Mouse (Mus musculus) fibroblast of lung, adult 2 months (primary cell): ENCODE measurements around the gene Chka.

Experiments used
- DNase-seq: peaks from one replicate; pipeline ENCODE4 v3.0.0-alpha.2; 2011; ENCODE audit warnings: low read depth

The Chka gene

DNA sequence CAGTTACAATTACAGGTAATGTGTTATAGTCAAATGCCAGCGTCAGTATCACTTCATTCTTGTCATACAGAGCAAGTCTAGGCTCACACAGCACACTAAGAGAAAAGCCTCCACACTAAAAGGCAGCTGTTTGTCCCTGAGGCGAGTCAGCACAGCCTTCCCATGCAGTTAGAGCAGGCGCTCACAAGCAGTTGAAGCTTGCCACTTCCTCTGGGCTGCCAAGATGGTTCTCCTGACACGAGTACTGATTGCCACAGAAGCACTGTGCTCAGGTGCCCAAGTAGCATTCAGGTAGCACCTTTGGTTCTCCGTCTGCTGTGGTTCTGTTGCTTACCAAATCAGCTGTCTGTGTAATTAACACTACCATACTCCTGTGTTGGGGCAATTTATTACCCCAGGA lies 37.5 kb downstream of the Chka start:
- no peak for DNase-seq

DNA sequence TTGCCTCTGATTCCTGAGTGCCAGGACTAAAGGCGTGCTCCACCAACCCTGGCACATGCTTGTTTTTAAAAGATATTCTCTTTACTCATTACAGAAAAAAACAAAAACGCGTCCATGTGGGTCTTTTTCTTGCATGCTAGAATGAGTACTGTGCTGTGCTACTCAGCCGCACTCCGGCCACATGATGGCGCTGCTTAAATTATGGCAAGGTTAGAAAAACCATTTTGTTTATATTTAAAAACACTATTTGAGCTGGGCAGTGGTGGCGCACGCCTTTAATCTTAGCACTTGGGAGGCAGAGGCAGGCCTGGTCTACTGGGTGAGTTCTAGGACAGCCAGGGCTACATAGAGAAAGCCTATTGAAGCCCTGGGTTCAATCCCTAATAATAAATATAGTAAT lies 38.6 kb downstream of the Chka start:
- DNase-seq = no peak

DNA sequence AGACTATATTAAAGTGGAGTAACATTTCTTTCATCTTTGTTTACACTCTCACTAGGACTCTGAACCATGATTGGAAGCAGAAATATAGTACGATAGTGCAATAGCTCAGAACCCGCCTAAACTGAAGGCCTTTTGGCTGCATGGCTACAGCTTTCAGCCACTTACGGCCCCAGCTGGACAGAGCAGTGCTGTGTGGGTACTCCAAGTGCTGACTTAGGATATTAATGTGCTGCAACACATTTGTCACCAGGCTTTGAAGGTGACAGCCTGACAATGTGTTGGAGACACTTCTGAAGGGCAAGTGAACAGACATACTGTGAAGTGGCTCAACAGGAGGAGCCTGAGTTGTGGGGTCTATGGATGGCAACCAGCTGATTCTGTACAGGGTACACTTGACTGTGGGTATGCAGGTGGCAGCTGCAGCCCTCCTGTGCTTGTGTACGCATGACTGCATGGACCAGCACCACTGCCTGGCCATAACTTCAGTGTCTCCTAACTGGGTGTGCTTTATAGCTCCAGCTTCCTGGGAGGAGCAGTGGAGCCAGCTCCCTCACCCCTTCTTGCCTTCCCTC lies 42.1 kb downstream of the Chka start:
- no peak for DNase-seq

DNA sequence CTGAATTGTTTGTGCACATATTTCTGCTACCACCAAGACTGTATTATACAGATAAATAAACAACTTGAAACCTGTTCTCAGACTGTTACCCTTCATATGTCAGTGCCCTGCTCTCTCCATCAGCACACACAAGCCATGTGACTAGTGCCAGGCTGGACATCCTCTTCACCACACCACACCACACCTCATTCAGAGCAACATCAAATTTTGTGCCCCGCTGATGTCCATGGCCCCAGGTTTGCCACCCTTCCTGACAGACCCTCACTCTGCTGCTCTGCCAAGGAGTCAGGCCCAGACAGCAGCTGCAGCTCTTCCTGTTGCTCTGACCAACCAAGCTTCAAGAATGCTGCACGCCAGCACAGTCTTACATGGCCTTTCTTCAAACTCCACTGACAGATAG lies 42.7 kb downstream of the Chka start:
- DNase-seq = no peak

DNA sequence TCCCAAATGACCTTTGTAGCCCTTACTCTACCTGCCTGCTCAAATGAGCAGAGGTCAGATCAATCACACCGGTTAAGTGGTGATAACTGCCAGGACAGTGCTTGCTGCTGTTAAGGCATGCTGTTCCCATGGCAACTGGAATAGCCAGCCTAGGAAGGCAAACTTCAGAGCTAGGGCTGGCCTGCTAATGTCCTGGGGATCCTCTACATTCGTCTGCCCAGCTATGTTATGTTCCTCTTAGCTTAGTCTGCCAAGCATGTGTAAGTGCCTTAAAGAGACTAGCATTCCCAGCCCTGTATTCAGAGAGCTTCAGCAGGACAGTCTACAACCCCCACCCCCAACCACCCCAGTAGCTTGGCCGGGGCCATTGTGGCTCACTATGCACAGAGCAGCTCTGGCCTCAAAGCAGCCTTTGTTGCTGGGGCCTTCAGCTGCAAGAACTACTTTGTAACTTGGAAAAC lies 43.6 kb downstream of the Chka start:
- no peak for DNase-seq

DNA sequence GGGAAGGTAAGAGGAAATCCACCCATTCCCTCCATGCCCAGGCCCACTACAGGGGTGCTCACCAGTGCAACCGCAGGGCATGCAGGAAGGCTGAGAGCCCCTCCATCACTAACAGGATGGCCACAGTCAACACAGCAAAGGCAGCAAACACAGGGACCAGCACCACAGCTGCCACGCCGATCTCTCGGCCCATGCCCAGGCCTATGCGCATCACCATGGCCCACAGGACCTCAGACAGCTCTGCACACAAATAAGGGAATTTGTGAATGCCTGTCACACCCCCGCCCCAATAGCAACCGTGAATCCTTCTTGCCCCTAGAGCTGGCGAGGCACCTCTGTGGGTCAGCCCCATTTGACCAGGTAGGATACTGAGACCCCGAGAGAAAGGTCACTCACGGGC lies 44.6 kb downstream of the Chka start:
- no peak for DNase-seq

DNA sequence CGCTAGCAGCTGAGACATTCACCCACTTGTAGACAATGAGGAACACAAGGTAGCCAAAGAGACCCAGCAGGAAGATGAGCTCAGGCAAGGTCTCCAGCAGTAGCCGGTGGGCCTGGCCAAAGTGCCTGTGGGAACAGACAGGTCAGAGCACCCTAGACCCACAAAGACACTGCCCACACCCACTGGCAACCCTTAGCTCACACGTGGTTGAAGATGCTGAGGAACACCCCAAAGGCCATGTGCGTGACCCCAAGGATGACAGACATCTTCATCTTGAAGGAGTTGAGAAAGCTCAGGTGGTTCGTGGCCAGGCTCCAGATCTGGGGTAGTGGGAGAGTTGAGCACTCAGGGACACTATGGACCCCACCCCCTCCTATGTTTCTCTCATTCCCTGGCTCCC lies 46.0 kb downstream of the Chka start:
- no peak for DNase-seq

DNA sequence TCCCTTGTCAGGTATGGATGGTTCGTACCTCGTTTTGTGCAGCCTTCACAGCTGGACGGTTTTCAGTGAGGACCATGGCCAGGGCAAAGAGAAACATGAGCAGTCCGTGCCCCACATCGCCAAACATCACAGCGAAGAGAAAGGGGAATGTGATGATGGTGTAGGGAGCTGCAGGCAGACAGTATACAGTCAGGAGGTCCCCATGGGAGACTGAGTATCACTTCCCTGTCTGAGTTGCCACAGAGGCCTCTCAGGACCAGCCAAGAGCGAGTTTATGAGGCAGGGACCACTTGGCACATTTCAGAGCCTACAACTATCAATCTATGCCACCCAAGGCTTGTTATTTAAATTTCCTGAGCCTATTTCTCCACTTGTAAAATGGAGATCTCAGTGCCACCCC lies 47.4 kb downstream of the Chka start:
- no peak for DNase-seq

DNA sequence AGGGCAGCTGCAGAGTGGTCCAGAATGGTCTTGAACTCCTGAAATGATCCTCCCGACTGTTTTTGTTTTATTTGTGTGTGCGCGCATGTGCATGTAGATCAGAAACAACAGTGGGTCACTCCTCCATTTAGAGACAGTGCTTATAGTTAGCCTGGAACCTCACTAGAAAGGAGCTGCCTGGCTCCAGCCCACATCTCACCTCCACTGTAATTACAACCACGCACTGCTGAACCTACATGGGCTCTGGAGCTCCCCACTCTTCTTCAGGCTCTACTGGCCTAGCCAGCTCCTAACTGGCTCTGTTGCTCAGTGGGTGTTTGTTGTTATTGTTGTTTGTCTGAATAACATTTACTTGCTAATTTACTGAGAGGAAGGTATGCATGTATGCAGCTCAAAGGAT lies 48.0 kb downstream of the Chka start:
- no peak for DNase-seq

DNA sequence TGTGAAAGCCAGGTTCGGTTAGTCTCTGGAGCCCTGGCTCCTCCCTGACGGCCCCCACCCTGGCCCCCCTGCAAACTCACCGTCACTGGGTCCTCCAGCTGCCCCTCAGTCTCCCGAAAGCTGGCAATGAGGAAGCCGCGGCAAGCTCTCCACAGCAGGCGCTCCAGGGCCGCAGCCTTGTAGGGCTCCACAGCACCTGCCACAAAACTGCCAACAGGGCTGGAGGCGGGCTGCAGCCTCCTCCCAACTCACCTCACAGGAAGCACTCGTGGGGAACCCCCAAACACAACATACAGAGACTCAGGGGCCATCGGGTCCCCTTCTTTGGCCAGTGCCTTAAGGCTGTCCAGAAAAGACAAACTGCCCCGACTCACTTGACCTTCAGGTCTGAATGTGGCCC lies 51.4 kb downstream of the Chka start:
- DNase-seq = no peak

DNA sequence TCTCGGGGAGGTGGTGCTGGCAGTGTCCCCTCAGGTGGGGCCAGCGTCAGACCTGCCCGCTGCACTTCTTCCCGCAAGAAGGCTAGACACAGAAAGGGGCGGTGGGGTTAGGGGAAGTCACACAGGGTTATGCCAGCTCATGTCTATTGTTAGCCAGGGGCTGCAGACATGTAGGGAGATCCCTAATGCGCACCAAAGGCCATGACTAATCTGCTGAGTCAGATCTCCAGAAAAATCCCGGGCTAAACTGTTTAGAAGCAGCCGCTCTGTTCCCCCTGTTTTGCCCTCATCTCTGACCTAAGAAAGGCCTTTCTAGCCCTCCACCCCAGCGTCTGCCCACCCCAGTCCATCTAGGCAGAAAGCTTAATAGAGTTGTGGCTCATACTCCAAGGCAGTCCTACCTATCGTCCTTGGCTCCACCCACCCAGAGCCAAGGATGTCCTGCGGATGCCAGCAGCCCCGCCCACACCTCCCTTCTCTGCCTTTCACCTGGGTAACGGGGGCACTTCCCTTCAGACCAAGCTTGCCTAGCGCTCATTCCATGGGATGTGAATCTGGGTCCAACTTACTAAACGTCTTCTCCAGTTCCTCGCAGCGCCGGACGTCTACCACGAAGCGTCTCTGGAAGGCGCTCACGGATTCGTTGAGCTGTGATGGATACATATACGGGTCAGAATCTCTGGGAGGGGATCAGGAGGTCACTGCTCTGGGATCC lies 52.2 kb downstream of the Chka start:
- DNase-seq = no peak

DNA sequence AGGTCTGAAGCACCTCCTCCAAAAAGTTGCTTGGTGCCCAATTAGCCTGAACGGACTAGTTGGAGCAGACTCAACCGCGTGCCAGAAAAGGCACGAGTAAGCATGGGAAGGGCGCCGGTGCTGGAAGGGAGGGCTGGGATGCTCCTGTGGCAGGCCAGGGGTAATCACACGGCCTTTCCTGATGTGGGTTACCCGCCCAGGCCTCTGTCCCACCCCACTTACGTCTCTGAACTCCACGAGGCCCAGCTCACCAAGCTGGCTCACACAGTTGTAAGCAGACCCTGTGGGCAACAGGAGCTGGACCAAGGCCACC lies 52.7 kb downstream of the Chka start:
- DNase-seq = no peak

DNA sequence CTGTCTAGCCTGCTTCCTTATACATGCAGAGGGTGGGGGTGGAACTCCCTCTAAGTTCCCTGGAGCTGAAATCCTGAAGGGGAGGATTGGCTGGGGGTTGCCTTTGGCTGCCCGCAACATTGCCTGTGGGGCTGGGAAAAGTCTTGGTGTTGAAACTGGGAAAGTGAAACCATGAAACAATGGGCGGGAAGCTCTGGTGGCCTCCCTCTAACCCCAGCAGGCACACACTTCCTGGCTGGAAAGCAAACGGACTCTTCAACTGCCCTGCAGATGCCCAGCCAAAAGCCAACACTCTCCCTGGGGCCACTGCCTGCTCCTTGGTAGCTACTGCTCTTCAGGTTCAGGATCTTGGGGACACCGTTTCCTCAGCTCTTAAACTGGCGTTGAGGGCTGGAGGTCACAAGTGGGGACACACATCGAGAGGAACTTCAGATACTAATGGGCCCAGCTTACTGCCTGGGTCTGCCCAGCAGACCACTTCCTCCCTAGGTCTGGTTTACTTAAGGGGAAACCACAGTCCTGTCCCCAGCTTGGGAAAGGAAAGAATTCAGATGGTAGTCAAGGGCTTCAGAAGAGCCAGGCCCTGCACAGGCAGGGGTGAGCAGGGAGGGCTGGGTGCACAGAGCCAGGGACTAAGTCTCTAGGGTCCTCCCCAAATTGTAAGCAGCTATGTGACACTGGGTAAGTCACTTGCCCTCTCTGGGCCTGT lies 53.8 kb downstream of the Chka start:
- no peak for DNase-seq

DNA sequence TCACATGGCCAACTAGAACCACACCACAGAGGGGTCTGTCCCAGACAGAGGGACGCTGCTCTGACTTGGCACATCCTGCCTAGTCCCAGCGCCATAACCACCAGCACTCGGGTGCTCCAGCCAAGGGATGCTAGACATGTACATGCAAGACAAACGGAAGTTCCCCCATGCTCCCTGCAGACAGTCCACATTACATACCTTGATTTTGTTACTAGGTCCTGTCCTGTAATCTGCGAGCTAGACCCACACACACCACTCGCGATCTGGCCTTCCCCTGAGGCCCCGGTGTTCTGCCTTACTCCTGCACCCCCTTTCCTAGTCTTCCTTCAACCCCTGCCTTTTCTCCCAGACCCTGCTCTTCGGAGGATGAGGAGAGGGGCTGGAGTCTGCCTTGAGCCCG lies 54.8 kb downstream of the Chka start:
- no peak for DNase-seq

DNA sequence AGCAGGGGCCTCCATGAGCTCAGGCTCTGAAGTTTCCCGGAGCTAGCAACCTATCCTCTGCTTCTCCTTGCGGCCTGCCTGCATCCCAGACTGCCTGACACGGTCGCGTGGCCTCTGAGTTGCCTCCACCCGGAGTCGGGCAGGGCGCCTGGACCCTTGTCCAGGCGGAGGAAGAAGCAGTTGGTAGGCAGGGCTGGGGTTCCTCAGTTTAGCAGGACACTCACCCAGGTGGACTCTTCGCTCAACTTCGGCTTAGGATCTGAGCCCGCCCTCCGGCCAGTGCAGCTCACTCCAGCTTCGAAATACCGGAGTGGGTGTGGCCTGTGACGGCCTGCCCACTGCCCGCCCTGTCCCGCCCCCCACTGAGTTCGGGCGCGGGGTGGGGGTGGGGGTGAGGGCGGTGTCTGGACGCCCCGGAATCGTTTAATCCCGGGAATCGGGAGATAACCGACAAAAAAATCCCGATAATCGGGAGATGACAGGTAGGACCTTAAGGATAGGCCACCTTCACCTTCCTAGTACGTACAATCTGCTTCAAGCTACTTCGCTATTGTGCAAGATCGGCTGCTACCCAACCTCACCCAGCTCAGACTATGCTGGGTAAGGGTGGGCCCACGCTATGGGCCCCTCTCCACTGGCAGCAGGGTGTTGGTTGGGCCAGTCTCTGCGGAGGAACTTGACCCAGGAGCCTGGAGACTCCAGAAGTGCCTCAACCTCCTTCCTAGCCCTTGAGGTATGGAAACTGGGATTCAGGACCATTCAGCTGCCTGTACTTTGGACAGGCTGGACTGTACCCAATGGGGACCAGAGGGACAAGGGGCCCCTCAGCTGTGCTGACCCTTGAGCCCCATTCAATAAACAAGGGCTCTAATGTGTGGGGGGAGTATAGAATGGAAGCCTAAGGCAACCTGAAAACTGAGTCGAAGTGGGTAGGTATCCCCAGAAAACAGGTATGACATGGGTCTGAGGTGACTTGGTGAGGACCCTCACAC lies 55.5 kb downstream of the Chka start, which contains the start of gene Tcirg1:
Gene Tcirg1 (minus strand): TSS at position 339 of the 992 bp plus-strand sequence.
- DNase-seq = no peak

DNA sequence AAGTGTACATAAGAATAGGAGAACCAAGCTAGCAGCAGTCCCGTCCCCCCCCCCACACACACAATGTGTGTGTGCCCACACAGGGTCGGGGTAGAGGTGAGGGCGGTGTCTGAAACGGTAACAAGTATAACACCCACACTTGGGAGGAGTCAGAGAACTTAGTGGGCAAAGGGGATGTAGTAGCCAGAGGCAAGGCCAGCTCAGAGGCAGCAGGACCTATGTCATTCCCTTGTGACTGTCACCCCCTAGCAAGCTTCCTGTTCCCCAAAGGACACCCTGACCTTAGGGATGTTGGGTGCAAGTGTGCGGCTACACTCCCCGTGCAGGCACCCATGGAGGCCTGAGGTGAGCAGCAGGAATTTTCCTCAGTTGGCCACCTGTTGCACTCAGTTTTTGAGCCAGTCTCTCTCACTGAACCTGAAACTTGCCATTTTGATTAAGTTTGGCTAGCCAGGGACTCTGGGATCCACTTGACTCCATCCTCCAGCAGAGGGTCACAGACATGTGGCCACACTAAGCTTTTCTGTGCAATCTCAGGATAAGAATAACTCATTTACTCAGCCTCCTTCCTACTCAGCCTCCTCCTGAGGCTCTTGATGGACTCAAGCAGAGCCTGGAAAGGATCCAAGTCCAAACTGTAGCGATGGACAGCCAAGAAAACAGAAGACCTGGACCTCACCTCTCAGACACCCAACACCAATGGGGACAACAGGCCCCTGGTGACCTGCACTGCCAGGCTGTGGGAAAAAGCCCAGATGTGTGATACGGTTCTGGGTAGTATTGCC lies 56.5 kb downstream of the Chka start:
- no peak for DNase-seq

DNA sequence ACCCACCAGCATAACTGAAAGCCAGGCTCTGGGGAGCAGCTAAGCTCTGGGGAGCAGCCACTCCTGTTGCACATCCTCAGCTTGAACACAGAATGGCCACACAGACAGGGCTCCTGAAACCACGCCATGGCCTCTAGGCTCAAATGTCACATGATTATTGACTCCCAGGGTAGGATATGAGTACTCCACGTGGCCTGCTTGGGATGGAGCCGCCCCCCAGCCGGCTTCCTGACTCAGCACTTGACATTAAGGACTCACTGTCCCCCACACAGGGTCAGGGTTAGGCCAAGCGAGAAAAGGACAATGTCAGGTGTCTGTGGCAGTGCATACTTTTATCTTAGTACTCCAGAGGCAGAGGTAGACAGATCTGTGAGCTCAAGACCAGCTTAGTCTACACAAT lies 58.6 kb downstream of the Chka start:
- no peak for DNase-seq

DNA sequence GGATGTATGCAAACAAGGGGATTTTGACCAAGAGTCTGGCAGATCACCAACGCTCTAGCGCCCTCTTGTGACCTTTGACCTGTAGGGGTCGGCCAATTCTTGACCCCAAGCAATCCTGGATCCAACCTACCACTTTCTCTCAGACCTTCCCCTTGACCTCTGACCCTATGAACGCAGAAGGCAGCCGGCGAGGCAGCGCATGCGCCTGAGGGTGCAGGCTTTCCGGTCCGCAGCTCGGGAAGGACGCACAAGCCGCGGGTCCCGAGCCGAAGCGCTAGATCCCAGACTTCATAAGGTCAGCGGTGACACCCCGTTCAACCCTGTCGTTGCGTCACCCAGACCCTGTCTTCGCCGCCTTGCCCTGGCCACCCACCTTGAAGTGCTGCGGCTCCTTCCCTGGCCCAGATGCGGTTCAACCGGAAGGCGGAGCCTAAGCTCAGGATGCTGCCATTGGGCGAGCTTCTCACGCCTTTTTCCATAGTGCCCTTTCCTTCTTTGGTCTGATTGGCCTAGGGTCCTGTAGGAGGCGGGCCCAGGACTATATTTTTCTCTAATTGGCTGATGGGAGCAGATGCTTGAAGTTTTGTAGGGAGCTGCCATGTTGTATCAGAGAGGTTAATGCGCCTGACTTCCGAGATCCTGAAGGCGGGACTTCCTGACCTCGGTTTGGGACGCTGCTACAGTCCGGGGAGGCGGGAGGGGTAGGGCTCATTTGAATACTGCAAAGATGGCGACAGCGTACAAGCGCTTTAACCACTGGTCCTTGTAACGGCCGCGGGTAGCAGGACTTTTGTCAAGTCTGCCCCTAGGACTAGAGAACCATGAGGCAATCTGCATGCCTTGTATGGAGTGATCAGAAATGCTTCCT lies 61.0 kb downstream of the Chka start, which contains the start of gene Ndufs8:
Gene Ndufs8 (minus strand): TSS at position 438 of the 868 bp plus-strand sequence.
- DNase-seq = peak; percentile 97

DNA sequence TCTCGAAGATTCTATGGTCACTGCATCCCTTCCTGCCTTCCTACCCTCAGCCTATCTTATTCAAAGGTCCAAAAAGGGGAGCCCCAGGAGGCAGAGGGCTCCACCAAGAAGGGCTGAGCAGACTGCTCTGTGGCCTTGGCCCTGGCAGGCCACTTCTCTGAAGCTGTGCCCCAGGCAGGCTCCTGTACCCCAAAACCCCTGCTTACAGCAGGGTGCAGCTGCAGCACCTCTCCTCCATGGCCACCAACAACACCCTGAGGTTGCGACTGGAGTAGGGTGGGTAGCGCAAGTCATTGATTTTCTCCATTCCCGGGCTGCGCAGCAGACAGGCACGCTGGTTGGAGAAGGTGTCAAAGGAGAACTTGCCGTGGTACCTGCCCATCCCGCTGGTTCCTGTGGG lies 62.1 kb downstream of the Chka start:
- DNase-seq = no peak

DNA sequence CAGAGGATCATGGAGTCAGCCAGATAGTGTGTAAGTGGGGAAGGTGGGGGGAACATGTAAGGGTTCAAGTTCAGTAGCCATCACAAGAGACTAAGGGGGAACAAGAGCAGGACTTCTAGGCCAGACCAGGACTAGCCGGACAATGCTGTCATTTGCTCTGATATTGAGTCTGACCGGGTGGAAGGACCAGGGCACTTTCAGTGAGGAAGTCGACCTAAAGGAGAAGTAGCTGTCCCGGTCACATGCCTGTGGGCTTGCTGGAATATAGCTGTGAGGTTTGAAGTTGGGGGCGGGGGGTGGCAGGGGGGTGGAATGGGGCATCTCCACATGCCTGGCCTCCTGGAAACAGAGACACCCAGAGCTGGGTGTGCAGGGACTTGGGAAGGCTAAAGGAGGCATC lies 63.0 kb downstream of the Chka start:
- no peak for DNase-seq
